Mouse (Mus musculus) layer of hippocampus, adult 8-10 months (tissue): ENCODE data around the gene Gmeb2. TPM values are rescaled to one million over a fixed set of nuclear protein-coding genes. Genes with fewer than 3 reads are reported as not detected.

Source experiments
- DNase-seq, 2 experiments: peaks; one replicate each; pipeline ENCODE4 v3.0.0; 2022; ENCODE audit warnings: low spot score in 2 of 2
- total RNA-seq, 4 experiments: library from RNA; stranded (reverse); gene quantifications; 2 replicates each; pipeline ENCODE4 v1.2.4; 2022

Gene Gmeb2
- total RNA-seq = 10 to 100 TPM; 17.1 to 22.9 (median 20.9) TPM

DNA sequence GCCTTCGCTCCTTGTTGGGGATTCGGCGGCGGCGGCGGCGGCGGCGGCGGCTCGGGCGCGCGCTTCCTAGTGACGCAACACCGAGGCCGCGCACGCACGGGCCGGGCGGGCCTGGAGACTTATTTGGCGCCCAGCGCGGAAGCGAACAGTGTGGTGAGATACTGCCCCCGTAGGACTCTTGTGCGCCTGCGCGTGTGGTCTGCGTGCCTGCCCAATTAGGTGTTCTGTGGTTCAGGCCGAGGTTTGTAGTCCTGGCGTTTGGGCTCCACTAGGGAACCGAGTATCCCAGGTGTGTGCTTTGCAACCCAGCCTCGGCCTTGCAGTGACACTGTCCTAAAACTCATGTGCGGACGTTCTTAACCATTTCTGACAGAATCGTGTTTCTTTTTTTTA lies at the start of gene Gmeb2:
Gene Gmeb2 (minus strand): TSS at position 78 of the 393 bp plus-strand sequence.
- peak; percentile 95 for DNase-seq

DNA sequence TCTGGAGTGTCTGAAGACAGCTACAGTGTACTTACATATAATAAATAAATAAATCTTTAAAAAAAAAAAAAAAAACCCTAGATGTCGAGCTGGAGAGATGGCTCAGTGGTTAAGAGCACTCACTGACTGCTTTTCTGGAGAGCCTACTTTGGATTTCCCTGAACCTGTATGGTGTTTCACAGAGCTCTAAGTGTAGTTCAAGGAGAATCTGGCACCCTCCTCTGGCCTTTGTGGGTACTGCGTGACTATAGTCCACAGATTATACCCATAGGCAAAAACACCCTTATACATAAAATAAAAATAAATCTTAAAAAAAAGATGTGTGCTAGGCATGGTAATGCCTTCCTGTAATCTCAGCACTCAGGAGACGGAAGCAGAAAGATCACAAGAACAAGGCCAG lies 46.2 kb upstream of the Gmeb2 start:
- peak; percentile 38 to 77 for DNase-seq

DNA sequence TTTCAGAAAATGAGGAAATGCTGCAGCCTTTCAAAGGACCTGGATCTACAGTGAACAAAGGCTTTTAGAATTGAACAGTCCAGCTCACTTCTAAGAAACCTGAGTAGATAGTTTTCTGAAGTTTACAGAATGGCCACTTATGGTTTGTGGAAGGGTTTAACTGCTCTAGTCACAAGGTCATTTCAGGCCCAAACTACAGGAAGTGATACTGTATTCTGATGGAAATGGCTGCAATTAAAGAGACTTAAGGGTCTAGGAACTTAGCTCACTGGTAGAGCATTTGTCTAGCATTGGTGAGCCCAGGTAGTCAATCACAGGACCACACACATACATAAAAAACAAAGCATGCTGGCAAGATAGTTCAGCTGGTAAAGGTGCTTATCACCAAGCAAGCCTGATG lies 44.7 kb upstream of the Gmeb2 start:
- no peak for DNase-seq

DNA sequence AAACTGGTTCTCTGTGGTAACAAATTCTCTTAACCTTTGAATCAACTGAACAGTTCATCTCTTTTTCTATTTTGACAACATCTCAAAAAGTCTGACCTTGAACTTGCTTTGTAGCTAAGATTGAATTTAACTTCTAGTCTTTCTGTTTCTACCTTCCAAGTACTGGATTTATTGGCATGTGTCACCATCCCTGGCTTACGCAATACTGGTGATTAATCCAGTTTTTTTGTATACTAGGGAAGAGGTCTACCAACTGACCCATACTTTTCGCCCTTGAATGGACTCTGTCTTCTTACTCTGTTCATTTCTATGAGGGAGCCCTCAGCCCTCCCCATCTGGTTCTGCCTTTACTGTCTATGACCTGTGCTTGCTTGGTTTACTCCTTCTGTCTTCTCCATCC lies 38.3 kb upstream of the Gmeb2 start:
- DNase-seq = no peak

DNA sequence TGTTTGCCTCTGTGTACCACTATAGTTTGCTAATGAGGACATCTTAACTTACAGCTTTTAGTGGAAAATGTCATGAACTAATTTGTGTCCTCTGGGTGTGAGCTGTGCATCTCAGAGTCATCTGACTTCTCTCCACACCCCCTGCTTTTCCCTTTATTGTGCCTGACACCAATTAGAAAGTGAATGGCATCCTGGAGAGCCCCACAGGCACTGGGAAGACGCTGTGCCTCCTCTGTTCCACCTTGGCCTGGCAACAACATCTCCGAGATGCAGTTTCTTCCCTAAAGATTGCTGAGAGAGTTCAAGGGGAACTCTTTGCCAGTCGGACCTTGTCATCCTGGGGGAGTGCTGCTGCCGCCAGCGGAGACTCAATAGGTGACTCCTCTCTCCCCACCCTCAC lies 34.3 kb upstream of the Gmeb2 start:
- no peak for DNase-seq

DNA sequence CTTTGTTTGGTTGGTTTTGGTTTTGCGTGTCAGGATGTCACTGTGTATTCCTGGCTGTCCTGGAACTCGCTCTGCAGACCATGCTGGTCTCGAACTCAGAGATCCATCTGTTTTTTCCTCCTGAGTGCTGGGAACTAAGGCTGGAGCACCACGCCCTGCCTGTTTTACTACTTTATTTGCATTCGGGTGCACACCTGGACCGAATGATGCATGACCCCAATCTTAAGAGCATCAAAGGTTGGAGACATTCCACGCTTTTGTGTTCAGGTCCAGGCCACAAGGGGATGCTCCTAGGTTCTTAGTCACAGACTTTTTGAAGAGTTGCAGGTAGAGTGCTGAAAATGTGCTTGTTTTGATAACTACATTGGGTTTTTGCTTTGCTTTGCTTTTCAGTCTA lies 32.3 kb upstream of the Gmeb2 start:
- DNase-seq = no peak

DNA sequence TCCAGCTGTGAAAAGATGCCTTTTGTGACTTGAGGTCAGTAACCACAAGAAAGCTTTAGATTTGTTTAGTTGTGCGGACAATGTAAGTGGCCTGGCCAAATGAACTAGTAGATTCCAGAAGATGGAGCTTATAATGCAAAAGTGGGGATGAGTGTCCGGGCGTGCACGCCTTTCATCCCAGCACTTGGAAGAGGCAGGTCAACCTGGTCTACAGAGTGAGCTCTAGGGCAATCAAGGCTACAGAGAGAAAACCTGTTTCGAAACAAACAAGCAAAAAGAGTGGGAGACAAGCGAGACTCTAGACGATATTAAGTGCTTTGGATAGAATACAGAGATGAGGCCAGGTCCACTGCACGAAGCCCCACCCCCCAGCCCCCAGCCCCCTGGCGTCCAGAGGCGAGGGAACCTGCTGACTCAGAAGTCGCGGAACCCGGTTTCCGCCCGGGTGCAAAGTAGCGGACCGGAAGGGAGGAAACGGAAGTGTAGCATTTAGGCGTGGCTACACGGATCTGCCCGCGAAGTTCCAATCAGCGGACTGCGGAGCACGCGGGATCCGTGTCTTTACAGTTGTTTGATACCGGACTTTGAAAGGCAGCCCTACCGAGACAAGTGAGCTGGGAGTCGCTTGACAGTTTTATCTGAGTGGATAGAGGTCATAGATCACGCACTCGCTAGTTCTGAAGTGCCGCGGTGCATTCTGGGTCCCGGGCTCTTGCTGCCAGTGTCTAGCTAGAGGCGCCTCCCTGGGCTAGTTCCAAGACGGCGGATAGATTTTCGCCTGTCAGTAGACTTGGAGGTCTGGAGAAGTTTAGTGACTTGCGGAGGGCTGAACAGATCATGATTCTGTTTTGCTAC lies 31.6 kb upstream of the Gmeb2 start, which contains the start of gene Rtel1:
Gene Rtel1 (plus strand): TSS at position 492 of the 855 bp plus-strand sequence.
- DNase-seq = peak; percentile 69 to 73

DNA sequence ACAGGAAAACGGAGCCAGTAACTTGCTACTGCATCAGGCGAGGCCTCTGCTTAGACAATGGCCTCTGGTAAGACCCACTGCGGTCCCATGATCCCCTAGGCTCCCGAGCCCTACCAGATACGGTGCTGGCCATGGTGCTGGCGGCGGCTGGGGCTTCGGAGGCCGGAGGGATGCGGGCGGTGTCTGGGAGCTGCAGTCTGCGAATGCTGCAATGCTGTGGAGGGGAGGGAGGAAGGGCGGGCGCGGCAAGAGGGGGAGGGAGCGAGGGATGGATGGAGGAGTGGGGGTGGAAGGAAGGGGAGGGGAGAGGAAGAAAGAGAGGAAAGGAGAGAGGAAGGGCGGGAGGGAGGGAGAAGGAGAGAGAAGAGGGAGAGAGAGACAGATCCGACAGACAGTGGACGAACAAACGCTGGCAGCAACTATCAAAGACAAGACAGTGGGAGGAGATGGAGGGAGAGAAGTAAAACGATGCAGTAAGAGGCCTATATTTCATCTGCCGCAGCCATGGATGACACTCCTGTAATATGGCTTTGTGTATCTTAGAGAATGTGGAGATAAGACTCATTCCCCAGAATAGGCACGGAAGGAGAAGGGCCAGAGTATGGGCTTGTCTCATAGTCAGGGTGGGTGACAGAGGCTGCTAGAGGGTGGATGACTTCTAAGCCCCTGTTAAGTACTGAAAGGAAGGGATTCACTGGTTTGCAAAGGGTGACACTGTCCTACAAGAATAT lies 26.4 kb upstream of the Gmeb2 start, which contains the start of gene Stmn3:
Gene Stmn3 (minus strand): TSS at position 421 of the 731 bp plus-strand sequence.
- peak; percentile 44 to 64 for DNase-seq

DNA sequence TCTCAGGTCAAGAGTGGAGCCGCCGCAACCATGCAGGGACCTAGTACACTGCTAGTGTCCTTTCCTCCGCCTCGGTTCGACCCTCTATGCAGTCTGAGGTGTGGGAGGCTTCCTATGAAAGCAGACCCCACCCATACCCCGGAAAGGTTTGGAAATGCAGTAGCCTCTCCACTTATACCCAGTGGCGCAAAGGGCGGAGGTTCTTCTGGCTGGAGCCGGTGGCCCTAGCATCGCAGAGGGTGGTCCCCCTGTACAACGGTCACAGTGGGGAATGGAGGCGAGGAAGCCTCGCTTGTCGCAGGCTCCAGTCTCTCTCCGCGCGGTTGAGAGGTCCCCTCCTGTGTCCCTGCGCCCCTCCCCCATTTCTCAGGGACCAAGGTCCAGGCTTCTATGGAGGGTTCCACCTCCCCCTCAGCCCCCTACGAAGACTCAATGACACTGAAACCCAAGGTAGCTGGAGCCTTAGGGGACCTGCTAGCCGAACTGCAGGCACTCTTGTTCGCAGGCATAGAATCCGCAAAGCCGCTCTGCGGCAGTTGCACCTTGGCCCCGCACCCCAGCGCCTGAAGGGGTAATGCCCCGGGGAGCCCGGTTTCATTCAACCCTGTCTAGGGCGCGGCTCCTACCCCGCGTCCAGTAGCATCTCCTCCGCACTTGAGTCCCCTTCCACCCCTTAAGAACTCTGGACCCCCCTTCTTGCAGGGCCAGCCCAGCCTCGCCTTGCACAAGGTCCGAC lies 25.7 kb upstream of the Gmeb2 start:
- no peak for DNase-seq

DNA sequence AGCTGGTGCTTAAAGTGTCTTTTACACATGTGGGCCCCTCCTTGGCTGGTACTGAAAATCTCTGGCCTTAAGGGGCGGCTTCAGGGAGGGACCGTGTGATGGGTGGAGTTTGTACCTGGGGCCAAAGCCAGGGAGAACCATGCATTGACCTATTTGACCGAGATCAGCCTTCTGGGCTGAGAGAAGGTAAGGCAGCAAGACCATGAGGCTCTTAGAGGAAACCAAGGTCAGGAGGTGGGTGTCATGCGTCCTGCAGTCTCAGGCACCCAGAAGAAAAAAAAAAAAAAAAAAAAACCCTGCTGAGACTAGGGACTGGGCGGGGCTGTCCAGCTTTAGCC lies 25.1 kb upstream of the Gmeb2 start:
- DNase-seq = no peak

DNA sequence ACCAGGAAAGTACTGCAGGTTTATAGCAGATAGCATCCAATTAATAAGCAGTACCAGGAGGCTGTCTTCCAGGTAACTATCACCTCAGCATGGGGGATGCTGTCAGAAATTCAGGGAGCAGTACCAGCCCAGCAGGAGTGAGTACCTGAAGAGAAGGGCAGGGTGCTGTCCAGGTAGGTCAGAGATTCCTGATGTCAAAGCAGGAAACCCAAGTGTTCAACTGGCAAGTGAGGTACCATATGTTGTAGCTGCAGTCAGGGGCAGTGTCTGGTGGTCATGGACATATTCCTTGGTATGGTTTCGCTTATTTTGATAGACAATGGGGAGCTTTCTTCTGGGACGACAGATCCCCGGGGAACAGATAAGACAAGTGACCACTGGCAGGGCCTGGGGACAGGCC lies 24.6 kb upstream of the Gmeb2 start:
- DNase-seq = no peak

DNA sequence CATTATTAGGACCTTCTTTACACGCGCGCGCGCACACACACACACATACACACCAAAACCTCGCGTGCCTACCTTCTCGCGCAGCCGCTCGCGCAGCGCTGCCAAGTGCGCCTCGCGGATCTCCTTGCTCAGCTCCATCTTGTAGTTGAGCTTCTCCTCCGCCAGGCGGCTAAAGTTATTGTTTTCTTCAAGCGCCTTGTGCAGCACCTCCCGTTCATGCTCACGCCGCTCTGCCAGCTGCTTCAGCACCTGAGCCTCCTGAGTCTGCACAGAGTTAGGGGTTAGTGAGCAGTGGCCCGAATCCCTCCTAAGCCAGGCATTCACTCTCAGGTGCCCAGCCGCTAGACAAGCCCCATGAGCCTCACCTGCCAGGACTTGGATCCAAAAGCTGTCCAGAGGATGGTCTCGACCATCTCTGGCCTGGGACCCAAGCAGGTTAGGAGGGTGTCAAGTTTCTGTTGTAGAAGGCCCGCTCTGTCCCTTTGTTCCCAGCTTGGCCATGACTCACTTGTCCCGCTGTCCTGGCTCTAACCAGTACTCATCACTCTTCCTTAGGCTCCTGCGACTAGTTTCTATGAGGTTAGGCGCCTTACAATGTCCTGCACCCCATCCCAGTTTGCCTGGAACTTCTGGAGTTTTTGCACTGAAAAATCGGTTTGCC lies 19.4 kb upstream of the Gmeb2 start:
- DNase-seq = peak; percentile 40 to 59

DNA sequence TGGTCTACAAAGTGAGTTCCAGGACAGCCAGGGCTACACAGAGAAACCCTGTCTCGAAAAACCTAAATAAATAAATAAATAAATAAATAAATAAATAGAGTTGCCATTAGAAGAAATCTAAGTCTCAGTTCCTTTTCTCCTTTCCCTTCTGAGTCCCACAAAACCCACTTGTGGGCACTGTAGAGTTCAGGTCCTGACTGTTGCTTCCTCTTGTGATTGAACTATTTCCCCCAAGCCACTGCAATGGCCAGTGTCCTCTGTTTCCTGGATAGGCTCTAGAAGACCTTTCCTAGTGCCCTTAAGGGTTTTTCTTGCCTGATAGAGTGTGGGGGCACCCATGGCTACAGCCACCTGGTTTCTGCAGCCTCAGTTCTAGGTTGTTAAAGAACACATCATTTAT lies 17.1 kb upstream of the Gmeb2 start:
- no peak for DNase-seq

DNA sequence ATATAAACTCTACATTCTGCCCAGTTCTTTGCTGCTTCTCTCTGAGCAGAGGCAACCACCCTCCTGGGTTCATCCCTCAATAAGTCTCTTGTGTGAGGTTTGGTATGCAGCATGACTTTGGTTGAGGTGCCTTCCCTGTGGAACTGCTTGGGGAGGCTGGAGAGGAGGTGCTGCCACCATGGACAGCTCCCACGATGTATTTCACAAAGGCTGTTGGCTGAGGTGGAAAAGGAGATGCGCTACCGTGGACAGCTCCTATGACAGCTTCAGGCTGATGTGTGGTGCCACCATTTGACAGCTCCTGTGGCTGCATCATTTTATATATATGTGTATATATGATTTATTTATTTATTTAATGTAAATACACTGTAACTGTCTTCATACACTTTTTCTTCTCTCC lies 14.2 kb upstream of the Gmeb2 start:
- no peak for DNase-seq

DNA sequence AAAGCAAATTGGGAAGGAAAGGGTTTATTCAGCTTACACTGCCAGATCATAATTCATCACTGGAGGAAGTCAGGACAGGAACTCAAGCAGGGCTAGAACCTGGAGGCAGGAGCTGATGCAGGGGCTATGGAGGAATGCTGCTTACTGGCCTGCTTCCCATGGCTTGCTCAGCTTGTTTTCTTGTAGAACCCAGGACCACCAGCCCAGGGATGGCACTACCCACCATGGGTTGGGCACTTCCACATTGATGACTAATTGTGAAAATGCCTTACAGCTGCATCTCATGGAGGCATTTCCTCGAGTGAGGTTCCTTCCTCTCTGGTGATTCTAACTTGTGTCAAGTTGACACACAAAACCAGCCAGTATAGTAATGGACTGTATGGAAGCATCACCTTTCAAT lies 3.1 kb upstream of the Gmeb2 start:
- no peak for DNase-seq

DNA sequence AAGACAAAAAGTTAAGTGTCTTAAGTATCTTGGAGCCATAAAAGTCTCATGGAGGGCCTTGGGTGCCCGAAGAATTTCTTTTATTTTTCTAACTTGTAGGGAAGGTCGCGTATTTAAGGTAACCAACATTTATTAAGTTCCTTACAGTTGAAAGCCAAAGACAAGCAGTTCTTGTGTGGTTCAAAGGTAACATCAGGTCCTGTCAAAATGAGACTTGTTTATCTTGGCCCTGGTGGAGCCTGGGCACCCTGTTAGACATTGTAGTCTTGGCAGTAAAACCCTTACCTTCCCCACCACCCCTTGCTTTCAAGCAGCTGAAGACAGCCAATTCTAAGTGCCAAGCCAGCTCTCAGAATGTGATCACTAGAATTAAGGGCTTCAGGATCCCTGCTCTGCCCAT lies 856 bp upstream of the Gmeb2 start:
- no peak for DNase-seq

DNA sequence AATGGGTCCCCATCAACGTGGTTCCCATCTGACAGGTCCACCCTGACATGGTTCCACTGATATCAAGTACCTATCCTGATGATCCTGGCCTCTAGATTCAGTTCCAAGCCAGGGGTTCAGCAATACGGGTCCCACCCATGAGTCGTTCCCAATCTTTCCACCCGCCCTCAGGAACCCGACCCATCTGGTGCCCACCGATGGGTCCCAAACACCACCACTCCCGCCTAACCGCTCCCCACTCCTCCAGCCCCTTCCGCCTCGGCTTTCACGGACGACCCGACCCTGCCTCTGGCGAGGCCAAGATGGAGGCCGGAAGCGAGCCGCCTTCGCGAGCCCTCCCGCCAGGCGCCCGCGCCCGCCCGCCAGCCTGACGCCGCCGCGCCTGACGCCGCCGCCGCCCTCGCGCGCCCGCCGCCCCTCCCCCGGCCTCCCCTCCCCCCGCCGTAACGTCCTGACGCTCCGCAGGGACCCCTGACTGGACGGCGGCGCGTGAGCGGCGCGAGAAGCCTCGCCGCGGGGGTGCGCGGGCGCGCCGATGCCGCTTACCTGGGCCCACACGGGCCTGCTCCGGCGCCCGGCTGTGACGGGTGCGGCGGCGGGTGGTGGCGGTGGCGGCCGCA lies 387 bp downstream of the Gmeb2 start:
- DNase-seq = peak; percentile 60 to 73

DNA sequence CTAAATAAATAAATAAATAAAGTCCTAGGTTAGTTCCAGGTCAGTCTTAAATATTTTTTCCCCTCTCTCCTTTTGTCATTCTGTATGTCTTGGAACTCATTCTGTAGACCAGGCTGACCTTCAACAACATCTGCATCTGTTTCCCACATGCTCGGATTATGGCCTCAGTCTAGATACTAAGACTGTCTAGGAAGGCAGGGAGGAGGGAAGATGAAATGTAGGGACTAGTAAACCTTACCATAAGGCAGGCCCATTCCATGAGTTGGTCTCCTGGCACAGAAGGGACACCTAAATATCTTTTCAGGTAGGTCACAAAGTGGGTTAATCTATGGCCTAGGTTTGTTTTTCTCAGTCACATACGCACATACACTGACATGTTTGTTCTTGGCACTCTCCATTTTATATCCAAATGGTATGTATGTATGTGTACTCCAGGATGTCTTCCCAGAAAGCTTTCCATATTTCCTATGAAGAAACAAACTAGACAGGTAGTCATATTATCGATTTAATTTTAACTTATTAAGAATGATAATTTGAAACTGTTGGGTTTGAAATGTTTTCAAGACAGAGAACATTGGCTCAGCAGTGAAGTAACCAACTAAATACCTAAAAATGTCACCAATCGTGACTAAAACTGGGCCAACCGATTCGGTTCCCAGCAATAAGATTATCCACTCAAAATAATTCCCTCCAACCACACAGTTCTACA lies 1.1 kb downstream of the Gmeb2 start:
- DNase-seq = no peak

DNA sequence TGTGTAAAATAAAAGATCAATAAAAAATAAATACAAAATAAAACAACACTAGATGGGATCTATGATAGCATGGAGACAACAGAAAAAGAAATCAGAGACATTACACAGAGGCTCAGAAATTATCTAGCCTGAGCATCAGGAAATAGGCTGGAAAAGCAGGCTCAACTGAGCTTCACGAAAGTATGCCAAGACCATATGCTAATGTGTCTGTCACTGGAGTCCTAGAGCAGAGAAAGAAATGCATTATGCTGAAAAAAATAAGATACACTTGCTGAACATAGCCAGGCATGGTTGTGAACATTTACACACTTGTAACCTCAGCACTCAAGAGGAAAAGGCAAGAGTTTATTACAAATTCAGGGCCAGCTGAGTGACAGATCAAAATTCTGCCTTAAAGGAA lies 7.9 kb downstream of the Gmeb2 start:
- DNase-seq = no peak

DNA sequence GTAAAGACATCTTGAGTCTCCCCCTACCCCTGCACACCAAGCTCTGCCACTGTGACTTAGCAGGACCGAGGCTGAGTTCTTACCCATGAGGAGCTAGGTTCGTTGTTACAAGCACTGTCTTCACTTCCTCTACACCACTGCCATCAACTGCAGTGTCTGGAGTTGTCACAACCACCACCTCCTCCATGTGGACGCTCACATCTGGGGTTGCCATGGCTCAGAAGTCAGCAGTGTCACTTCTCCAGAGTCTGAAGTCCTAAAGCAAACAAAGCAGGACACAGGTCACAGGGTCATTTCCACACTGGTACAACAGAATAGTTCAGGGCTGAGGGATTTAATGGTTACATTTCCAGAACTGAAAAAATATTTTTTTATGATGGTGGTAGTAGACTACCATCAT lies 10.0 kb downstream of the Gmeb2 start:
- DNase-seq = no peak
